Mouse (Mus musculus) left cerebral cortex, adult 18-20 months (tissue): Measurements from ENCODE around the gene Rpl9-ps1. TPM values are rescaled to one million over a fixed set of nuclear protein-coding genes. Genes with fewer than 3 reads are reported as not detected.

Experiments
- DNase-seq, 2 experiments: peaks; one replicate each; pipeline ENCODE4 v3.0.0; 2021 to 2022; ENCODE audit warnings: low spot score in 2 of 2, mixed read lengths in 1 of 2
- long read RNA-seq, 2 experiments: library from polyadenylated mRNA; stranded (forward); transcript quantifications; one replicate each; pipeline ENCODE4 v2.0.0; 2021
- total RNA-seq, 2 experiments: library from RNA; stranded (reverse); gene quantifications; 2 replicates each; pipeline ENCODE4 v1.2.3; 2021

Gene Rpl9-ps1
- total RNA-seq: not detected
- long read RNA-seq, experiment 1: 0 reads
- long read RNA-seq, experiment 2: 0 reads

DNA sequence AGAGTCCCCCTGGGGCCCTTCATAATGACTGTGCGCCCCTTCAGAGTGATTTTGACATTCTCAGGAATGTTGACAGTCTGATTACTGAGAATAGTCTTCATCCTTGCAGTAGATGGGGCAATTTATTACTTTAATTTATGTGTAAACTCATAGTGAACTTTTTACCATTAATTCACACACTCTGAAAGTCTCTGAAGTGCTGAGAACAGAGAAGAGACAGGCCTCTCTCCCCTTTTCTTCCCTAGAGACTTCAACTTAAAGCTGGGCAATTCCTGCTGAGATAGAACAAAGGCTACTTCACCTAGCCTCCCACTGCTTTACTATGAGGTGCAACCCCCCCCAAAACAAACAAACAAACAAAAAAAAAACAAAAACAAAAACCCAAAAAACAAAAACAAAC lies at the start of gene Rpl9-ps1:
Gene Rpl9-ps1 (minus strand): TSS at position 101 of the 400 bp plus-strand sequence.
- DNase-seq: no peak

DNA sequence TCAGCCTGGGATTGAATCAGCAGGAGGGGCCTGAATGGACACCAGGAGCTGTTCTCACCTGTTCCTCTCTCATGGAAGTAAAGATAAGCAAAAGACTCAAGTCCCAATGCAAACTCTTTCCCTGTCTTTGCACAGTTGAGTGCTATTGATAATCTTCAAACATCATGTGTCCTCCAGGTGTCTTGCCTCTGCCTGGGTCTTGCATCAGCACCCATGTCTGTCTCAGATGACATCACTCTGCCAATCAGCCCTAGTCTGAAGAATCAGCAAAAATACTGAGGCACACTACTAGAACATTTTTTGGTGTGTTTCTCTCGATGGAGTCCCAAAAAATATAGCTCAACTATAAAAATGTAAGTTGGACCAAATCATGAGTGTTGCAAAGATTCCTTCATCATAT lies 46.6 kb upstream of the Rpl9-ps1 start:
- DNase-seq: no peak

DNA sequence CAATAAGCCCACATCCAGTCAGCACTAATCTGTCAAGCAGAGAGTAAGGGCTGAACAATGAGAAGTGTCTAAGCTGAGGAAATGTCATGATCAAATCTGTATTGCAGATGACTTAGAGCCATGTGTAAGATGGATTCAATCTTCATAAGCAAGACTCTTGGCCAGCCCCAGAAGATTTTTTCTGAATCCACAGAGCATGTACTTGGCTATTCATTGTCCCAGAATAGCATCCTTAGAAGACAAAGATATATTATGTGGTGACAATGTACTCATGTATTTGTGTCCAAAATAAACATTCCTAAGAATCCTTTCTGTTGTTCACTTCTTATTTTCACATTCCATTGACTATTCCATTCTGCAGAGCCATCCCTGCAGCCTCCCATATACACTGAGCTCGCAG lies 44.5 kb upstream of the Rpl9-ps1 start:
- DNase-seq: no peak

GRCm38 (mm10) chr11:83675665-83676064 lies 30.2 kb upstream of the Rpl9-ps1 start:
- DNase-seq: no peak

- no peak for DNase-seq
These were observed 26.3 kb upstream of the Rpl9-ps1 start for GRCm38 (mm10) chr11:83671743-83672142.

DNA sequence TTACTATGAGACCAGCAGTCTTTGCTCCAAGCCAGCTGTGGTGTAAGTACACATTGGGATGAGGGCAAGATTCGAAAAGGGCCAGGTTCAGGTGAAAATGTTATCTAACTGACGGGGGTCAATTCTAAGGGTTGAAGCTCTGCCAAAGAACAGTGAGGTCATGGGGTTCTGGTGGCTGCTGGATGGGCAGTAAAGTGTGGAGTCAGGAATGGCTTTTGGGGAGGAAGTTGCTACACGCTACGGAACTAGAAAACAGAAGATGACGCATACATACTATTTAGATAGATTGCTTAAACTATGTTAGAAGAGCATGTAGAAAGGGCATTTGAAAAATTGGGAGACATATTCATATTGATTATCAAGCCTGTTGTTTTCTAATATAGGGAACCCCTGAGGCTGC lies 18.1 kb upstream of the Rpl9-ps1 start:
- DNase-seq: no peak

- no peak for DNase-seq
These were observed 16.8 kb upstream of the Rpl9-ps1 start, which contains the start of gene Ccl4 for GRCm38 (mm10) chr11:83662204-83662603. Gene Ccl4 (plus strand): TSS chr11:83662584.

DNA sequence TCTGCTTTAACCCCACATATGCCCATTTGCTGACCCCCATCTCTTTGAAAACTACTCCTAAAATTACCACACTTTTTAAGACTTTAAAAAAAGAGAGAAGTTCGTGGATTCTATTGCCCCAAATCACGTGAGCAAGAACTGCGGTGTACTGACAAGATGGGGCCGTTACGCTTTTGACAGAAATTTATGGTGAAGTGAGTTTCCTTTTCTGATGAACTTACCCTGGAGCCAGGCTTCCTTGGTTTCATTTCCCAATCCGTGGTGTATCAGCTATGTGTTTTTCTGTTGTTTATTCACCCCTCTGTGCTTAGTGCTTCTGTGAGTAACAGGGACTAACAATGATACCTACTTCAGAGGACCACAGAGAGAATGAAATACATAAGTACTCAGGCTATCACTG lies 13.4 kb upstream of the Rpl9-ps1 start:
- DNase-seq: no peak

GRCm38 (mm10) chr11:83657508-83657907 lies 12.1 kb upstream of the Rpl9-ps1 start:
- no peak for DNase-seq

DNA sequence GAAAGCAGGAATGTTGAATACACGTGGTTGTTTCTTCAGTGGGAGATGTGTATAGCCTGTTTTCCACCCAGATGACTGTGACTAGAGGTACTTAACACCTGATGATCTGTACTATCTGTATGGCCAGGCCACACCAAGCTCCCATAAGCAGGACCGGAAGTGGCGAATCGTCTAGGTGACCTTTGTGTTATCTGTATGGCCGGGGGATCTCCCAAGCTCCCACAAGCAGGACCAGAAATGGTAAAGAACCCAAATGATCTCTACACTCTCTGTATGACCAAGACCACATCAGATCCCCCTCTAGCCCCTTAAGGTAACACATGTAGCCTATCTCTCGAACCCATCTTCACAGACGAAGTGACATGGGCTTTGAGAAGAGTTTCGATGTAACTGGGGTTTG lies 9.2 kb upstream of the Rpl9-ps1 start:
- no peak for DNase-seq

- no peak for DNase-seq
These were observed 4.0 kb upstream of the Rpl9-ps1 start, which contains the start of gene Ccl3 for GRCm38 (mm10) chr11:83649305-83649841. Gene Ccl3 (minus strand): TSS chr11:83649355.

DNA sequence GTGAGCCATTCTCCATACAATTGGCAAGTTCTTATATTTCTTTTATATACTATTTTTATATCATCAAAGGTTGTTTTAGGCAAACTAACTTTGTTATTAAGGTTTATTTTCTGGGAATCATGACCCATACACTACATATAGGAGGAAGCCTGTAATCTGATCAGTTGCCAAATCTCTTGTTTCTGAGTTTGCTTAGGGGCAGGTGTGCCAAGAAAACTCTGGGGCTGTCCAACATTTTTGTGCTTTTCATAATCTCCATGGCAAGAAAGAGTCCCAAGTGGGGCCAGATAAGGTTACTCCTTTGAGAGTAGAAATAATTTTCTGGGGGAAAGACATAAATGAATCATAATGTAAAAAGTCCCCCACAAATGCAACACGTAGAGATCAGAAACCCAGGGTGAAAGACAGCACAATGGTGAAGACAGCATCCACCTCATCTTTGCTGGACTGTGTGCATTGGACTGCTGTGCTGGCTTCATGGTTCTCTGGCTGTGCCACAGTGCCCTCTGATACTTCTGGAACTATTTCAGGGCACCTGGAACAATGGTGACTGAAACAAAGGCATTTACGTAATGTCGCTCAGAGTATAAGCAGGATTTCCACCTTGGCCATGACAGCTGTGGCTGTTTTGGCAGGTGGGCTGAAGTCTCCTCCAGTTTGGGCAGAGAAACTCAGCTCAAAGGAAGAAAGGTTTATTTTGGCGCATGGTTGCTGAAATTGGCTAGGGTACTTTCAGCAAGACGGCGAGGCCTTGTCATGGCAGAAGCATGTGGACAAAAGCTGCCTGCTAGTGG lies 1.1 kb upstream of the Rpl9-ps1 start:
- DNase-seq: no peak

GRCm38 (mm10) chr11:83641216-83641615 lies 4.2 kb downstream of the Rpl9-ps1 start:
- no peak for DNase-seq

GRCm38 (mm10) chr11:83640141-83640540 lies 5.3 kb downstream of the Rpl9-ps1 start:
- DNase-seq: no peak

DNA sequence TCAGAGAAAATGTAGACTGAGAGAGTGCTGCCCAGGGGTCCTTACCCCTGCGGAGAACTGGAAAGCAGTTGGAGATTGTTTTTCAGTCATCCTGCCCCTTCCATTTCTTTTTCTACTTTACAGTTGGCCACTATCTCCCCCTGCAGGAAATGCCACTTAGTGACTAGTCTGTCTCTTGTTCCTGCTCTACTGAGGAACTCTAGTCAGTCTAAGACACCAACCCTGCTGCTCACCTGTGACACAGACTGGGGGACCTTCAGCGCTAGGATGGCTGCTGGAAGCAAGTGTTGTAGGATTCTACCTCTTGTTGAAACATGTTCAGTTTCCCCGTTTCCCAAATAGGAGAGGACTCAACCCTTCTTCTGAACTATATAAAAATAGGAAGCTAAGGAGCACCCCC lies 5.9 kb downstream of the Rpl9-ps1 start:
- no peak for DNase-seq

GRCm38 (mm10) chr11:83638934-83639333 lies 6.5 kb downstream of the Rpl9-ps1 start:
- no peak for DNase-seq

- DNase-seq: no peak
These were observed 8.6 kb downstream of the Rpl9-ps1 start for GRCm38 (mm10) chr11:83636742-83637235.

DNA sequence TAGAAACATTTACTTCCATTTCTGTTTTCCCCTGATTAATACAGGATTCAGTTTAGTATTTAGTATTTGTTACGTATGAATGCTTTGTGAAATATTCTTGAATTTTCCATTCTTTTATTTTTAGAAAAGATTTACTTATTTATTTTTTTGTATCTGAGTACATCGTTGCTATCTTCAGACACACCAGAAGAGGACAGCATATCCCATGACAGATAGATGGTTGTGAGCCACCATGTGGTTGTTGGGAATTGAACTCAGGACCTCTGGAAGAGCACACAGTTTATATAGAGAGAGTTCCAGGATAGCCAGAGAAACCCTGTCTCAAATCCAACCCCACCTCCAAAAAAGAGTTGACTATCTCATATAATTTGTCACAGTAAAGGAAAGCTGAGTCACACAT lies 10.5 kb downstream of the Rpl9-ps1 start:
- no peak for DNase-seq

GRCm38 (mm10) chr11:83634425-83634824 lies 11.0 kb downstream of the Rpl9-ps1 start:
- no peak for DNase-seq

- no peak for DNase-seq
These were observed 12.7 kb downstream of the Rpl9-ps1 start for GRCm38 (mm10) chr11:83632744-83633143.

GRCm38 (mm10) chr11:83631065-83631464 lies 14.4 kb downstream of the Rpl9-ps1 start:
- no peak for DNase-seq

- no peak for DNase-seq
These were observed 14.8 kb downstream of the Rpl9-ps1 start for GRCm38 (mm10) chr11:83630630-83631029.

DNA sequence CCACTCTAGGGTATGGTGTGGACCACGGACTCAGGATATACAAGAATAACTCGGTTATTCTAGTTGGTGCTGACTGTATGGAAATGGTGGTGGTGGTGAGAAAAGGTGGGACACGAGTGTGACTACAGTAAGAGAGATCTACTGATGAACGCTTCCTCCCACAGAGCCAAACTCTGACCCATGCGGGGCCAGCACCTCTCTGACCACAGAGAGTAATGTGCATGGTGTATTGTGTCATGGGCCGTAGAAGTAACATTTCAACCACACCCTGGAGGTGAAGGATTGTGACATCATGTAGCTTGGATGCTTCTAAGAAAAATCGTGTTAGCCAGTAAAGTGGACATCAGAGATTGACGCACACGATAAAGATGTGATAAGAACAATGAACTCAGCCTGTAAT lies 16.6 kb downstream of the Rpl9-ps1 start:
- DNase-seq: no peak
